Mouse (Mus musculus): ENCODE results near the gene Tsacc. TPM values are rescaled to one million over a fixed set of nuclear protein-coding genes. Genes with fewer than 3 reads are reported as not detected.

Tsacc gene
- polyA plus RNA-seq, 1 experiment from 2014 or later, result 14.0 TPM

Other genes starting within 250 kb of the Tsacc start
- 143 and 148 TPM in 2 replicates for gene Naxe, start 238.5 kb downstream of the Tsacc start, polyA plus RNA-seq (2016; fragmentation: Nextera tagmentation; extraction: Ambion mirVana)
- 0.14 TPM in 1 of 2 replicates, not detected in the other for gene Ttc24, start 218.7 kb downstream of the Tsacc start, polyA plus RNA-seq (2016; fragmentation: Nextera tagmentation; extraction: Ambion mirVana)
- gene Iqgap3, start 215.0 kb downstream of the Tsacc start, polyA plus RNA-seq (2016; fragmentation: Nextera tagmentation; extraction: Ambion mirVana), result 22.0 and 27.4 TPM in 2 replicates
- gene Mef2d, start 154.6 kb downstream of the Tsacc start, polyA plus RNA-seq (2016; fragmentation: Nextera tagmentation; extraction: Ambion mirVana), result 35.8 and 47.3 TPM in 2 replicates
- 0.09 and 8.2 TPM in 2 replicates for gene Rhbg, start 42.3 kb downstream of the Tsacc start, polyA plus RNA-seq (2016; fragmentation: Nextera tagmentation; extraction: Ambion mirVana)
- 0.29 and 0.43 TPM in 2 replicates for gene Gm38392, start 9.8 kb downstream of the Tsacc start, polyA plus RNA-seq (2016; fragmentation: Nextera tagmentation; extraction: Ambion mirVana)
- 626 and 718 TPM in 2 replicates for gene Cct3, start 117 bp upstream of the Tsacc start, polyA plus RNA-seq (2016; fragmentation: Nextera tagmentation; extraction: Ambion mirVana)
- 164 and 179 TPM in 2 replicates for gene Glmp, start 28.0 kb upstream of the Tsacc start, polyA plus RNA-seq (2016; fragmentation: Nextera tagmentation; extraction: Ambion mirVana)
- 2.5 and 2.6 TPM in 2 replicates for gene Tmem79, start 39.1 kb upstream of the Tsacc start, polyA plus RNA-seq (2016; fragmentation: Nextera tagmentation; extraction: Ambion mirVana)
- gene Smg5, start 39.3 kb upstream of the Tsacc start, polyA plus RNA-seq (2016; fragmentation: Nextera tagmentation; extraction: Ambion mirVana), result 64.5 and 76.0 TPM in 2 replicates
- 1.7 and 2.2 TPM in 2 replicates for gene Paqr6, start 67.6 kb upstream of the Tsacc start, polyA plus RNA-seq (2016; fragmentation: Nextera tagmentation; extraction: Ambion mirVana)
- 0.44 TPM in 1 of 2 replicates, not detected in the other for gene Bglap3, start 75.7 kb upstream of the Tsacc start, polyA plus RNA-seq (2016; fragmentation: Nextera tagmentation; extraction: Ambion mirVana)
- gene Bglap2, start 81.7 kb upstream of the Tsacc start, polyA plus RNA-seq (2016; fragmentation: Nextera tagmentation; extraction: Ambion mirVana), result not detected in 2 replicates
- not detected in 2 replicates for gene Bglap, start 87.5 kb upstream of the Tsacc start, polyA plus RNA-seq (2016; fragmentation: Nextera tagmentation; extraction: Ambion mirVana)
- 131 and 149 TPM in 2 replicates for gene Pmf1, start 113.3 kb upstream of the Tsacc start, polyA plus RNA-seq (2016; fragmentation: Nextera tagmentation; extraction: Ambion mirVana)
- 16.8 and 17.5 TPM in 2 replicates for gene Slc25a44, start 128.1 kb upstream of the Tsacc start, polyA plus RNA-seq (2016; fragmentation: Nextera tagmentation; extraction: Ambion mirVana)
- gene Sema4a, start 164.2 kb upstream of the Tsacc start, polyA plus RNA-seq (2016; fragmentation: Nextera tagmentation; extraction: Ambion mirVana), result 1.7 and 4.3 TPM in 2 replicates
- gene Lmna, start 213.0 kb upstream of the Tsacc start, polyA plus RNA-seq (2016; fragmentation: Nextera tagmentation; extraction: Ambion mirVana), result 57.7 and 80.7 TPM in 2 replicates
- gene Mex3a, start 235.4 kb upstream of the Tsacc start, polyA plus RNA-seq (2016; fragmentation: Nextera tagmentation; extraction: Ambion mirVana), result 11.6 and 22.8 TPM in 2 replicates